13 mouse cellular contexts compared by ENCODE assay signal in the genomic region with DNA sequence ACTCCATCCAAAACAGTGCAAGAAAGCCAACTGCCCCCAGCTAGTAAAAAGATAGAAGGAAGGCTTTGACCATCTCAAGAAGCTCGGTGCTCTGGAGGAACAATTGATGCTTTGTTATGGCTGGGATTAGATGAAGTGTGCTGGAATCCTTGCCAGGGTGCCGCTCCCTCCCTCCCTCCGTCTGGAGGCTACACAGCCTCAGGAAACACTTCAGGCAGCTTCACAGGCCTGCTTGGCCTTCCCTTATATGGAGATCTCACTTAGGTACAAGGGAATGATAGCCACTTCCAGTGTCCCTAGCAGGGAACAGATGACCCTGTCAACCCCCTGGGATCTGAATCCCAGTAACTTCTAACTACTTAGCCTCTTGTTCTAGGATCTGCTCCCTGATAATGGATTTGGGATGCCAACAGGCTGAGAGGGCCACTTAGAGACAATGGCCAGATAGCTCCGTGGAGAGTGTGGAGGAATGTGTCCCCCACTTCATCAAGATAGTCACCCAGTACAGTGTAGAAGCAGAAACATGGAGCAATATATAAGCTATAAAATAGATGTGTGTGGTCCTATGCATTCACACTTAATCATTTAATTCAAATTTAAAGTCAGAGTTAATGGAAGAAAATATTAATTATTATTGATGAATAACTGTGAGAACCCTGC. TPM values are rescaled to one million over a fixed set of nuclear protein-coding genes. Genes with fewer than 3 reads are reported as not detected.
DNase-seq lines count a peak whose midpoint lies in the region; ATAC-seq and TF ChIP-seq lines count a peak whose summit lies in the region.
"Had no signal": no experiment of that assay in that cellular context is flagged by ENCODE, and none has a peak within 500 bp of the region (broad histone marks: within the 10 kb centered on the region; RNA-seq: fewer than 3 reads in every experiment).

No protein-coding gene starts in this region.

- H3K4me1 ChIP-seq in heart, embryonic 12.5 days (replicated peaks): peaks cover 47% of the 10 kb centered on the region
- H3K4me1 ChIP-seq in heart, adult 2 months (ENCODE audit: control insufficient read depth, insufficient read depth, low read length): 0 out of 2 replicates have a peak, but pooled peaks cover 1% of the 10 kb centered on the region
- H3K4me1 ChIP-seq in ES-Bruce4 (ENCODE audit: control insufficient read depth, insufficient read depth, low read length): no peaks in the 10 kb centered on the region
- peaks cover 17% of the 10 kb centered on the region for H3K4me1 ChIP-seq in embryonic facial prominence, embryonic 13.5 days
- H3K4me1 ChIP-seq in limb, embryonic 14.5 days (ENCODE audit: control insufficient read depth, insufficient read depth, low read length): peaks cover 9% of the 10 kb centered on the region
- peaks cover 4% of the 10 kb centered on the region; the same call in 1 of the 2 replicates for H3K4me1 ChIP-seq in kidney, embryonic 15.5 days
- H3K4me1 ChIP-seq: midbrain, embryonic 15.5 days had no signal

- peak; percentile 84 for ATAC-seq in heart, embryonic 12.5 days (ENCODE audit: insufficient number of reproducible peaks, low FRiP score)
- ATAC-seq in embryonic facial prominence, embryonic 13.5 days (ENCODE audit: insufficient number of reproducible peaks, insufficient read depth, low FRiP score, low TSS enrichment, low read depth): no peak
- peak; percentile 57; the same call in 1 of the 2 replicates for ATAC-seq in limb, embryonic 14.5 days (ENCODE audit: low FRiP score, low read depth)
- no peak for ATAC-seq in kidney, embryonic 15.5 days (replicated peaks; ENCODE audit: low FRiP score)
- ATAC-seq: activated CD4-positive, CD25-positive, alpha-beta regulatory T cell, adult 4 months; forebrain, embryonic 13.5 days; midbrain, embryonic 15.5 days had no signal

- H3K9me3 ChIP-seq in heart, embryonic 12.5 days (replicated peaks): no peaks in the 10 kb centered on the region
- H3K9me3 ChIP-seq in ES-Bruce4 (replicated peaks; ENCODE audit: control insufficient read depth, insufficient read depth, low read length, poor library complexity, severe bottlenecking): no peaks in the 10 kb centered on the region
- H3K9me3 ChIP-seq in embryonic facial prominence, embryonic 13.5 days: no peaks in the 10 kb centered on the region
- H3K9me3 ChIP-seq in limb, embryonic 14.5 days (ENCODE audit: control insufficient read depth, low read length): no peaks in the 10 kb centered on the region
- no peaks in the 10 kb centered on the region for H3K9me3 ChIP-seq in kidney, embryonic 15.5 days (replicated peaks)
- H3K9me3 ChIP-seq: forebrain, embryonic 13.5 days; midbrain, embryonic 15.5 days had no signal

- H3K4me3 ChIP-seq in heart, embryonic 12.5 days: no peak overlapping the region
- no peak overlapping the region for H3K4me3 ChIP-seq in heart, adult 2 months
- H3K4me3 ChIP-seq in ES-Bruce4 (ENCODE audit: low read depth, low read length): no peak overlapping the region
- no peak overlapping the region for H3K4me3 ChIP-seq in embryonic facial prominence, embryonic 13.5 days
- H3K4me3 ChIP-seq in limb, embryonic 14.5 days (replicated peaks; ENCODE audit: low read length): no peak overlapping the region
- no peak overlapping the region for H3K4me3 ChIP-seq in kidney, embryonic 15.5 days (replicated peaks)
- H3K4me3 ChIP-seq: forebrain, embryonic 13.5 days; midbrain, embryonic 15.5 days had no signal

- no peaks in the 10 kb centered on the region for H3K36me3 ChIP-seq in heart, embryonic 12.5 days
- H3K36me3 ChIP-seq in heart, adult 2 months (ENCODE audit: control insufficient read depth, insufficient read depth, low read length): no peaks in the 10 kb centered on the region
- no peaks in the 10 kb centered on the region for H3K36me3 ChIP-seq in ES-Bruce4 (ENCODE audit: control insufficient read depth, insufficient read depth, low read length, poor library complexity, severe bottlenecking)
- no peaks in the 10 kb centered on the region for H3K36me3 ChIP-seq in embryonic facial prominence, embryonic 13.5 days
- no peaks in the 10 kb centered on the region for H3K36me3 ChIP-seq in limb, embryonic 14.5 days (ENCODE audit: control insufficient read depth, insufficient read depth, low read length)
- no peaks in the 10 kb centered on the region for H3K36me3 ChIP-seq in kidney, embryonic 15.5 days
- H3K36me3 ChIP-seq: midbrain, embryonic 15.5 days had no signal

- no peak for TF ChIP-seq POLR2A in heart, adult 2 months (IDR thresholded peaks at IDR 0.05; ENCODE audit: insufficient read depth, low read depth, low read length)
- TF ChIP-seq POLR2A in ES-Bruce4 (IDR thresholded peaks at IDR 0.05; ENCODE audit: insufficient read depth, low read length): no peak
- no peak for TF ChIP-seq POLR2A in limb, embryonic 14.5 days (IDR thresholded peaks at IDR 0.05; ENCODE audit: borderline replicate concordance, extremely low read depth, insufficient read depth, insufficient read length)

- WGBS in heart, embryonic 12.5 days: 5% methylated on average over 4 of the region's 4 CpGs
- WGBS in heart, adult 2 months: 25% methylated on average over 4 of the region's 4 CpGs
- WGBS in embryonic facial prominence, embryonic 13.5 days: 23% methylated on average over 4 of the region's 4 CpGs
- 11% methylated on average over 4 of the region's 4 CpGs for WGBS in limb, embryonic 14.5 days
- 40% methylated on average over 4 of the region's 4 CpGs for WGBS in kidney, embryonic 15.5 days

- no peak for TF ChIP-seq EP300 in heart, adult 2 months (IDR thresholded peaks at IDR 0.05; ENCODE audit: insufficient read depth, low read depth, low read length)
- TF ChIP-seq EP300 in ES-Bruce4 (IDR thresholded peaks at IDR 0.05; ENCODE audit: insufficient read depth, low read depth, low read length): 0 out of 2 replicates have a peak, but pooled peaks have one; percentile 28

- no peak for TF ChIP-seq CTCF in heart, adult 2 months (IDR thresholded peaks at IDR 0.05)
- TF ChIP-seq CTCF in ES-Bruce4 (IDR thresholded peaks at IDR 0.05; ENCODE audit: low read depth, low read length): no peak

- H3K27me3 ChIP-seq in heart, embryonic 12.5 days (replicated peaks): no peaks in the 10 kb centered on the region
- H3K27me3 ChIP-seq in heart, adult 2 months (ENCODE audit: control insufficient read depth, insufficient read depth, low read length): no peaks in the 10 kb centered on the region
- H3K27me3 ChIP-seq in ES-Bruce4 (ENCODE audit: control insufficient read depth, insufficient read depth, low read length, poor library complexity, severe bottlenecking): no peaks in the 10 kb centered on the region
- H3K27me3 ChIP-seq in embryonic facial prominence, embryonic 13.5 days: no peaks in the 10 kb centered on the region
- no peaks in the 10 kb centered on the region for H3K27me3 ChIP-seq in limb, embryonic 14.5 days (ENCODE audit: control insufficient read depth, insufficient read depth, low read length)
- H3K27me3 ChIP-seq in kidney, embryonic 15.5 days: no peaks in the 10 kb centered on the region
- H3K27me3 ChIP-seq: forebrain, embryonic 13.5 days; midbrain, embryonic 15.5 days had no signal

- no peak for DNase-seq in heart, adult 2 months
- DNase-seq in limb, embryonic 14.5 days (ENCODE audit: low spot score): peak; percentile 52
- DNase-seq in ovary, postnatal 14 days (ENCODE audit: low spot score): no peak
- no peak for DNase-seq in kidney, postnatal 25 days
- DNase-seq: cerebellum, adult 11 months; kidney, adult 8-10 months had no signal

- intact Hi-C loops in heart, adult 2 months (cut with DNase I): loop anchor here (5.0 kb wide), 1 partner anchor 69 kb away; no protein-coding TSS in a partner anchor

- peak overlapping the region; percentile 96 for H3K27ac ChIP-seq in heart, embryonic 12.5 days (ENCODE audit: poor library complexity, severe bottlenecking)
- no peak overlapping the region for H3K27ac ChIP-seq in heart, adult 2 months
- no peak overlapping the region for H3K27ac ChIP-seq in ES-Bruce4 (ENCODE audit: insufficient read depth, low read length)
- peak overlapping the region; percentile 52 for H3K27ac ChIP-seq in embryonic facial prominence, embryonic 13.5 days
- H3K27ac ChIP-seq in limb, embryonic 14.5 days (replicated peaks; ENCODE audit: low read depth, low read length): no peak overlapping the region
- H3K27ac ChIP-seq in kidney, embryonic 15.5 days: no peak overlapping the region
- H3K27ac ChIP-seq: forebrain, embryonic 13.5 days; midbrain, embryonic 15.5 days had no signal

- 0 out of 2 replicates have a peak overlapping the region, but pooled peaks have one; percentile 0 for H3K4me2 ChIP-seq in heart, embryonic 12.5 days
- H3K4me2 ChIP-seq in embryonic facial prominence, embryonic 13.5 days: no peak overlapping the region
- no peak overlapping the region for H3K4me2 ChIP-seq in limb, embryonic 14.5 days (replicated peaks; ENCODE audit: low read depth, low read length, severe bottlenecking)
- no peak overlapping the region for H3K4me2 ChIP-seq in kidney, embryonic 15.5 days
- H3K4me2 ChIP-seq: forebrain, embryonic 13.5 days; midbrain, embryonic 15.5 days had no signal

- H3K9ac ChIP-seq in heart, embryonic 12.5 days: 0 out of 2 replicates have a peak overlapping the region, but pooled peaks have one; percentile 45
- H3K9ac ChIP-seq in heart, adult 2 months (ENCODE audit: low read depth, low read length): no peak overlapping the region
- H3K9ac ChIP-seq in ES-Bruce4 (ENCODE audit: low read depth, poor library complexity, severe bottlenecking): no peak overlapping the region
- no peak overlapping the region for H3K9ac ChIP-seq in embryonic facial prominence, embryonic 13.5 days
- H3K9ac ChIP-seq in limb, embryonic 14.5 days (ENCODE audit: low read depth, low read length, severe bottlenecking): no peak overlapping the region
- no peak overlapping the region for H3K9ac ChIP-seq in kidney, embryonic 15.5 days
- H3K9ac ChIP-seq: forebrain, embryonic 13.5 days; midbrain, embryonic 15.5 days had no signal

- H3K79me2 ChIP-seq in heart, adult 2 months (replicated peaks; ENCODE audit: control insufficient read depth, insufficient read depth, low read length): no peaks in the 10 kb centered on the region

RNA-seq across cellular contexts. Expression of gene Pakap, which starts 29.8 kb away (rescaled TPM):
- polyA plus RNA-seq in heart, embryonic 12.5 days (2016; fragmentation: Nextera tagmentation; extraction: Ambion mirVana): 72.9 and 74.5 TPM in 2 replicates
- total RNA-seq in heart, adult 2 months (2021): 10 to 100 TPM; 33.7 to 35.2 TPM
- polyA plus RNA-seq in heart, adult 2 months (2012; rRNA removed): 3.3 and 7.6 TPM in 2 replicates
- 2.4 and 3.7 TPM in 2 replicates for polyA plus RNA-seq in ES-Bruce4 (2011; ENCODE audit: insufficient read depth, insufficient read length, low read depth, missing spikeins)
- 35.4 and 38.1 TPM in 2 replicates for polyA plus RNA-seq in embryonic facial prominence, embryonic 13.5 days (2015; fragmentation: Nextera tagmentation; extraction: Ambion mirVana)
- 3.1 and 6.4 TPM in 2 replicates for polyA plus RNA-seq in limb, embryonic 14.5 days (2012; rRNA removed)
- 26.9 and 29.6 TPM in 2 replicates for polyA plus RNA-seq in limb, embryonic 14.5 days (2014; fragmentation: Nextera tagmentation; extraction: Ambion mirVana)
- 16.9 and 17.8 TPM in 2 replicates for polyA plus RNA-seq in kidney, embryonic 15.5 days (2015; fragmentation: Nextera tagmentation; extraction: Ambion mirVana)

Comparison
In these comparisons a context has a peak if more than half of its experiments do, and no peak if none do; other contexts are left out.
1. H3K27ac ChIP-seq: peak in heart, embryonic 12.5 days (single experiment) and embryonic facial prominence, embryonic 13.5 days (single experiment); none in heart, adult 2 months (single experiment), ES-Bruce4 (single experiment), limb, embryonic 14.5 days (single experiment) and kidney, embryonic 15.5 days (single experiment).
2. ATAC-seq: peak in heart, embryonic 12.5 days (single experiment) and limb, embryonic 14.5 days (single experiment); none in embryonic facial prominence, embryonic 13.5 days (single experiment) and kidney, embryonic 15.5 days (single experiment).